Mouse (Mus musculus): ENCODE measurements at regions not wholly inside any gene's neighbourhood (a gene's known extent, or its start where the extent isn't known, plus 50 kb on each side); places are given as distances from the start of the nearest gene placed in this dataset.

GRCm38 (mm10) chr7:31208237-31209054 lies 52.8 kb upstream of the Gramd1a start:
- peak; percentile 13 for DNase-seq (ENCODE audit: low read depth)

DNA sequence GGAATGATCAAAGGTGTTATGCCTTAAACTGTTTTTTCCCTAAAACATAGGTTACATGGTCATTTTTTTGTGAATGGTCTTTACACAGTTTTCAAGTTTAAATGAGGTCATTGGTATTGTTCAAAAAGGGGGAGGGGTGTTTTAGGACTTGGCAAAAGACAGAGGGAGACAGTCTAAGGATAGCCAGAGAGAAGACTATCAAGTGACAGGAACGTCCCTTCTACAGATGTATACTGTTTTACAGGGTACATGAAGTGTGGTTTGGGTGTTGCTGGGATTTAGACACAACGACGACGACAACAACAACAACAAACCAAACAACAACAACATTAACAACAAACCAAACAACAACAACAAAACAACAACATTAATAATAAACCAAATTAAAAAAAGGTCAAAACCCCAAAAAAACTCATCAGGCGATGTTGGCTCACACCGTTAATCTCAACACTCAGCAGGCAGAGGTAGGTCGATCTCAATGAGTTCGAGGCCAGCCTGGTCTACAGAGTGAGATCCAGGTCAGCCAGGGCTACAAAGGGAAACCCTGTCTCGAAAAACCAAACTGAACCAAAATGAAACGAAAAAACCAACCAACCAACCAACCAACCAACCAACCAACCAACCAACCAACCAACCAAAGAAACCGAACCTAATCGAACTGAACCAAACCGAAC lies 52.0 kb upstream of the Gramd1a start:
- no peak for DNase-seq (ENCODE audit: low read depth)

All from gonadal fat pad, adult 2 months (tissue).